Mouse (Mus musculus): Measurements from ENCODE around the gene Prdm2.

Prdm2 gene

DNA sequence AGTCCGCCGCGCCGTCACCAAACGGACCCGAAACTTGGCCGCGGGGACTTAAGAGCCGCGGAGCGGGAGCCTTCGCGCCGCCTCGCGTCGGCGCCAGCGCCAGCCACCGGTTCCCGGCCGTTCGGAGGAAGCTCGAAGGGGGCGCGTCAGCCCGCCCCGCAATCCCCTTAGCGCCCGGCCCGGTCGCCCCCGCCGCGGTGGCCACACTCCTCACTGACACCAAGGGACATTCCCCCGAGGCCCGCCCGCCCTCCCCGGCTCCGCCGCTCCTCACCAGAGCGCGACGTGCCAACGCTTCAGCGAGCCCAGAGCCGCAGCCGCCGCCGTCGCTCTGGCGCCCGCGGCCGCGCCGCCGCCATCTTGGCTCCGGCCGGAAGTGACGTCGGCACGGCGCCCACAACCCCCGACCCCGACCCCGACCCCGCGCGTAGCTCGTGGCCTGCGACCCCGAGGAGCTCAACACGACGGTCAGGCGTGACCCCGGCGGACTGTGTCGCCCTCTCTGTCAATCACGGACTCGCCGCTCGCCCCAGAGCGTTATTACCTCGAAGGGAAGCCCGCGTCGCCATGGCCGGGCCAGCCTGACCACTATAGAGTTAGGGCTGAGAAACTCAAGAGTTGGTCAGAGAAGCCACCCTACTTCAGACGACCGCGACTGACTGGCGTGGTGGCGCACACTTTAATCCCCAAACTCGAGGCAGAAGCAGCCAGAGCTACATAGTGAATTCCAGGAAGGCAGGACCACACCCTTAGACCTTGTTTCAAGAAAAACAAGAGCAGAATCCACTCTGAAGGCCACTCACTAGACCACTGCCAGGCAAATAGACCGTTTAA lies at the start of gene Prdm2:
Prdm2 (minus strand) TSS at position 655 of the 834 bp plus-strand sequence.
- peak; percentile 21 to 51 for DNase-seq (ENCODE audit: low spot score in 2 of 2)

DNA sequence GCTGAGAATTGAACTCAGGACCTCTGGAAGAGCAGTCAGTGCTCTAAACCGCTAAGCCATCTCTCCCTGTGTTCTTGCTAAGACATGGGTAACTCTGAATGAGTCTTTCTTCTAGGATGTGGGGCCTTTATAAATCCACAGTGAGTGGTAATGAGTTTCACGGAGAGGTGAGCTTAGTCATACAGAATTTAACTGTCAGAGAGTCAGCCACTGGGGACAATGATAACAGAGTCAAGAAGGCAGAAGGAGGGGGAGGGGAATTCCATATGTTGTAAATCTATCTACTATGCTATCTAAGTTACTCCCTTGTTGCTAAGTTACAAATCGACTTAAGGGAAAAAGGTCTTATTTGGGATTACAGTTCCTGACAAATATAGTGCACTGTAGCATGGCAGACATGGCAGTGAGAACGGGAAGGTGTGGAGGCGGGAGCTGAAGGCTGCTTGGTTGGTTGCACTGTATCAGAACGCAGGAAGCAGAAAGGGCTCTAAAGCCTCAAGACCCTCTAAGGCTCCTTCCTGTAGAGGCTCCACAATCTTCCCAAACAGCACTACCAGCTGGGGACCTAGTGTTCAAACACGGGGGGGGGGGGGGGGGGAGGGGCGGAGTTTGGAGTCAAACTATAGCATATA lies 47.0 kb upstream of the Prdm2 start:
- DNase-seq (ENCODE audit: low spot score in 2 of 2): no peak

DNA sequence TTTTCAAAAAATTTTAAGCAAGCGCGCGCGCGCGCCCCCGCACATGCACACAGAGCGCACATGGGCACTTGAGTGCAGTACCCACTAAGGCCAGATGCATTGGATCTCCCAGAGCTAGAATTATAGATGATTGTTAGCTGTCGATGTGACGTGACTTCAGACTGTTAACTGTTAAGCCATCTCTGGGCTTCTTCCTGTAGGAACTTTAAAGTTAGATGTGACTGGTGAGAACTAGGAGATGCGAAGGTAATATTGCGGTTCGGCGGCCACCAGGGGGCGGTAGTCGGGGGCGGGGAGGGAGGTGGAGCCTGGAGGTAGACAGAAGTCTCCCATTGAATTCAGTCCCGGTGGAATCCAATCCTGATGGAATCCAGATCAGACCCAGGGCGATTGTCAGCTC lies 45.7 kb upstream of the Prdm2 start:
- no peak for DNase-seq (ENCODE audit: low spot score in 2 of 2)

DNA sequence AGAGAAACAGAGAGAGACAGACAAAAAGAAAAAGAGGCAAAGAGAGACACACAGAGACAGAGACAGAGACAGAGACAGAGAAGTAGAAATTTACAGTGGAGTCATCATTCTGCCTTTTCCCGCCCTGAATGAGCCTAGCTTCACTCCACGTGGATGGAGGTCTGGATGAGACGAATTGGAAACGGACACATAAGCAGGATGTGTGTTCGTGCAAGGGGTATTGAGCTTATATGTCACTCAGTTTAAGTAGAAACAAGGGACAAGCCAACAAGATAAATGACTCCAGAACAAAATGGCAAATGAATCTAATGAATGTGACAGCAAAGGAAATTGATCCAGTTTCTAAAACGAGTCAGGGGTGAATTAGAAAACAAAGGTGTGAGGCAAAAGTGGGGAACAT lies 45.2 kb upstream of the Prdm2 start:
- DNase-seq (ENCODE audit: low spot score in 2 of 2): no peak

DNA sequence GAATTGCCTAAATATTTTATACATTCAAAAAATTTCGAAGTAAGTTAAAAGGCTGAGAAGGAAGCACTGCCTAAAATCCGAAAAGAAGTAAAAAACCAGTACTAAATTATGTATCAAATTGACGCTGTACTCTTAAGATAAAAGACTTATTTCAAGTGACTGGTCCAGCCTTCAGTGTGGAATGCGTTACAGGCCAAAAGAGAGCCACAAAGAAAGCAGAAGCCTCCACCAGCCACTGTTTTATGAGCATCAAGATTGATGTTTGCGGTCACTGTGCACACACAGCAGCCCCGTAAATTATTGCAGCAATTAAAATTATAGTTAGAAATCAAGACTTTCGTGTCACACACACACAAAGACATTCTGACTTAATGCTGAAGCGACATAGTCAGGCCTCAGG lies 42.7 kb upstream of the Prdm2 start:
- DNase-seq (ENCODE audit: low spot score in 2 of 2): no peak

DNA sequence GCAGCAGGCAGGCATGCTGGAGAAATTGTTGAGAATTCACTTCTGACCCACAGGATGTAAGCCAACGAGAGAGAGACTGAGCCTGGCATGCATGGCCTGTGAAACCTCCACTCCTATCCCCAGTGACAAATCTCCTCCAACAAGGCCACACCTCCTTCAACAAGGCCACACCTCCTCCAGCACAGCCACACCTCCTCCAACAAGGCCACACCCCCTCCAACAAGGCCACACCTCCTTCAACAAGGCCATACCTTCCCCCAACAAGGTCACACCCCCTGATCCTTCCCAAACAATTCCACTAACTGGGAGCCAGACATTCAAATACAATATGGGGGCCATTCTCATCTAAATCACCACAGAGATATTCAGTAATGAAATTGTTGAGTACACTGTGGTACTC lies 40.6 kb upstream of the Prdm2 start:
- no peak for DNase-seq (ENCODE audit: low spot score in 2 of 2)

DNA sequence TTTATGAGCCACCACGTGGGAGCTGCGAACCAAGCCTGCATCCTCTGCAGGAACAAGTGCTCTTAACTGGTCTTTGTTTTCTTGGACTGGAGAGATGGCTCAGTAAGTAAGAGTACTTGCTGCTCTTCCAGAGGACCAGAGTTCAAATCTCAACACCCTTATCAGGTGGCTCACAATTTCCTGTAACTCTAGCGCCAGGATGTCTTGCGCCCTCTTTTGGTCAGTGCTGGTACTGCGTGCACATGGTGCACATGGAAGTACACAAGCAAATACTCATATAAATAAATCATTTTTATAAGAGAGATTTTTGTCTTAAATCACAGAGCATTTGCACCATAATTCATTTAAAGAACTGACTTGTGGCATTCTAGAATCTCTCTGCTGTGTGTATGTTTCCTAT lies 35.3 kb upstream of the Prdm2 start:
- no peak for DNase-seq (ENCODE audit: low spot score in 2 of 2)

DNA sequence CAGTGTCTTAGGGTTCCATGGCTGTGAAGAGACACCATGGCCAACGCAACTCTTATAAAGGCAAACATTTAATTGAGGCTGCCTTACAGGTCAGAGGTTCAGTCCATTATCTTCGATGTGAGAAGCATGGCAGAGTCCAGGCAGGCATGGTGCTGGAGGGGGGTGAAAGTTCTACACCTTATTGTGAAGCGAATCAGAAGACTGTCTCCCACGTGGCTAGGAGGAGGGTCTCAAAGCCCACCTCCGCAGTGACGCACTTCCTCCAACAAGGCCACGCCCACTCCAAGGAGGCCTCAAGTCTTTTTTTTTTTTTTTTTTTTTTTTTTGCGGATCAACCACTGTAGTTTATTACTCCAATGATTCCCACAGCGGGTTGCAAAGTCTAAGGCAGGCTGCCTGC lies 28.5 kb upstream of the Prdm2 start:
- no peak for DNase-seq (ENCODE audit: low spot score in 2 of 2)

DNA sequence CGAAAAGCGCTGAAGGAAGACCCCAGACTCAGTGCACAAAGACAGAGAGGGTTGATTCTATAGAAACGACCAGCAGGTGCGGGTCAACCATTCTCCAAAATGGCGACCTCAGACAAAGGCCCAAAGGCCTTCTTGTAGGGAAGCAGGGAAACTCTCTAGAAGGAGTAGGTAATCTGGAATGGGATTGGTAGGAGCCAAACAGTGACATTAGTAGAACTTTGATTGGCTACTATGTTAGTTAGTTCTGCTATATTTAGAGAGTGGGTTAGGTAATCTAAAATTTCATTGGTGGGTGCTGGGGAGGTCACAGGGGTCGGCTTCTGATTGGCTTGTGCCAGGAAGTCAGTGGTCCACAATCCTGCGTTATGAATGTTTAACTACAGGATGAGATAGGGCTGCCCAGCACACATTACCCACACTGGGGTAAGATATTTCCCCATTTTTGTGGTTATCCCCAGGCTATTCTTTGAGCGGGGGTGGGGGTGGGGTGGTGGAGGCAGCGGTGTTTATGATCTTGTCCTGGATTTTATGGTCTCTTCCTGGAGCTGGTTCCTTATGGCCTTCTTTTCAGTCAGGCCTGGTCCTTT lies 26.9 kb upstream of the Prdm2 start:
- no peak for DNase-seq (ENCODE audit: low spot score in 2 of 2)

DNA sequence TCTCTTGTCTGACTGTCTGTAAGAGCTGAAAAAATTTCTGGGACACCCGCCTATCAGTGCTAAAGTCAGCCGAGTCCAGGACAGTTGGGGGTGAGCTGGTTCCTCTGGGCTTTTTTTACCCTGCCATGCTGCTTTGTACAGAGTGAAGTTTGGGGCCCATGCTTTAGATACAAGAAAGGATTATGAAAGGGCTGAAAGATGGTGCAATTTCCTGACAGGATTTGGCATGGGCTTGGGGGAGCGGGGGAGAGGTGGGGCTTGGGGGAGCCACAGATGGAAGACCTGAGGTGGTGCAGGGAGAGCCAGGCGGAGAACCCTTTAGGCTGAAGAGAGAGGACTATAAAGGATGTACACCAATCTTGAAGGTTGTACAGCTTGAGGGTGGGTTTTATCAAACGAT lies 26.3 kb upstream of the Prdm2 start:
- no peak for DNase-seq (ENCODE audit: low spot score in 2 of 2)

DNA sequence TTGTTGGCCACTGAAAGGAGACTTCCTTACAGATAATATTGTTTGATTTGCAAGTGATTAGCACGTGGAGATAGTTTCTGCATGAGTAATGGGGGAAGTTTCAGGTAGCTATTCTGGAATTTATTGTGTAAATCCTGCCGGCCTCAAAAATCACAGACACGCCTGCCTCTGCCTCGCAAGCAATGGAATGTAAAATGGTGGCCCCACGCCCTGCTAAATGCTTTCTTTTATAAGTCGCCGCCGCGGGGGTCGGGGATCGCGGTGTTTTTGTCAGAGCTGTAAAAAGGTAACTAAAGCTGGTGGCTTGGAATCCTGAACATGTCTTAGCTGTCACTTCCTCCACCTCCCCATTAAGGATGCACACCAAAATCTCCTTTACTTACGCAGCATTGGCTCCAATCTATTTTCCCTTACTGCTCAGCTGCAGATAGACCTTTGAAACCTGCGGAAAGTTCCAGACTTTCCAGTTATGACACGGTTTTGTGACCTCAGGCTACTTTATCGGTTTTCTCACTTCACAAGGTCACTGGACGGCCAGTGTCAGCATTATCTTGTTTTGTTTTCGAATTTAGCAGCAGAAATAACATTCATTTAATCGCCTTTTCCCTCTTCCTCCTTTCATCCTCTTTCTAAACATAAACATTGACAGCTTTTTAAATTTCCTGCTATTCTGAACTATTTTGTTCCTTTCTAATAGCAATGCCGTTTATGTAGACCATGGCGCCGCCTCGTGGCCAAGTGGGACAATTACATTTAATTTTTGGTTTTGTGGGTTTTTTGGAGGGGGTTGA lies 25.6 kb upstream of the Prdm2 start:
- DNase-seq (ENCODE audit: low spot score in 2 of 2): no peak

DNA sequence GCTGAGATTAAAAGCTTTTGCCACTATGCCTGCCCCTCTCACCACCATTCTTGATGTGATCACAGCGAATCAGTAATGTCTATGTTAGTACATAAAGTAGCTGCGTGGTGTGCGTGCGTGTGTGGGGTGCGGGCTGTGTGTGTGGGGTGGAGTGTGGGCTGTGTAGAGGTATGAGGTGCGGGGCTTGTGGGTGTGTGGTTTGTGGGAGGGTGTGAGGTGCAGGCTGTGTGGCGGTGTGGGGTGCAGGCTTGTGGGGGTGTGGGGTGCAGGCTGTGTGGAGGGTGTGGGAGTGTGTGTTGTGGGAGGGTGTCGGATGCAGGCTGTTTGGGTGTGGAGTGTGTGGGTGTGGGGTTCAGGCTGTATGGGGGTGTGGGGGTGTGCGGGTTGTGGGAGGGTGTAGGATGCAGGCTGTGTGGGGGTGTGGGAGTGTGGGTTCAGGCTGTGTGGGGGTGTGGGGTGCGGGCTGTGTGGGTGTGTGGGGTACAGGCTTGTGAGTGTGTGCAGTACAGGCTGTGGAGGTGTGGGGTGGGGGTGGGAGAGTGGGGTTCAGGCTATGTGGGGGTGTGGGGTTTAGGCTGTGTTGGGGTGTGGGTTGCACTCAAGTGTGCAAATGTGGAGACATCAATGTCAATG lies 19.1 kb upstream of the Prdm2 start:
- DNase-seq (ENCODE audit: low spot score in 2 of 2): no peak

DNA sequence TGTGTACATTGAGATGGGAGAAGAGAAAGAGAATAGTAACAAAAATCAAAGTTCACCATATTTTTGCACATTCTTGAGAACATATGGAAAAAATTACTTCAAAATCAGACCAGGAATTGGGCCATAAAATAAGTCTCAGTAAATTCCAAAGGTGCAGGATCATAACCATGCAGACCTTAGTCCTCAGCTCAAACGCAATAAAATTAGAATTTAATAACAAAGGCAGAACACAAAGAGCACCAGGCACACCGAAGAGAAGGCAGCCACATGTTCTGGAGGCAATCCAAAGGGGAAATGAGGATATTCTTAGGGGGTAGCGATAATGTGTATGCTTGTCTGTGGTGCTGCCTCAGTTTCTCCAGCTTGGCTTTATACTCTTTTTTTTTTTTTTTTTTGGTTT lies 18.3 kb upstream of the Prdm2 start:
- DNase-seq (ENCODE audit: low spot score in 2 of 2): no peak

DNA sequence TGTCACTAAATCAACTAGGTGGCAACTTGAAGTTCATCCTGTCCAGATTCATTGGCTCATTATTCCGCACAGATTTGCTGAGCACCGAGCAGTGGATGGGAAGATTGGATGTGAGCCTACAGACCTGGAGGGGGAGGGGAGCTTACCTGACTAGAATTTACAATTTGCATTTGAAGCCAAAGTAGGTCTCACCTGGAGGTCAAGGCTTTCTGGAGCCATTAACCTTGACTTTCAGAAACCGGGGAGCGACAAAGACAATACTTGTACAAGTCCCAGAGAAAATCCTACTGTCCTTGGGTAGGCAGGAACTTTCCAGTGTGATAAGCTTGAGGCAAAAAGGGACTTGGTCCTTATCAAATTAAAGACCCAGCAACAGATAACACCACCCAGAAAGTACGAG lies 15.2 kb upstream of the Prdm2 start:
- no peak for DNase-seq (ENCODE audit: low spot score in 2 of 2)

DNA sequence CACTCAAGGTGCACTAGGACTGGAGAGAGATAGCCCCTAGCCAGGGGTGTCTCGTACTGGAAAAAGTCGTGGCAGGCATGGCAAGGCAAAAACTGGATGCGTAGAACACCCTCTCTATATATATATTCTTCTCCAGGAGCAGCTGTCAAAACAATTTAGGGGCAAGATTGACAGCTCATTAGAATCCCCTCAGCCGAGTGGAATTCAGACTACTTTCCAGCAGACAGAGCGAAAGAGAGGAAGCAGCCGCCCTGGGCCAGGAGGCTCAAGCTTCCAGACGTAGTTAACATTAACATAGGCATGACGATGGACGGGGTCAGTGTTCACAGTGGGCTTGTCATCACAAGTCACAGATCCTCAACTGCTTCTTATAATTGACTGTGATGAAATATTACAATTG lies 13.1 kb upstream of the Prdm2 start:
- DNase-seq (ENCODE audit: low spot score in 2 of 2): no peak

DNA sequence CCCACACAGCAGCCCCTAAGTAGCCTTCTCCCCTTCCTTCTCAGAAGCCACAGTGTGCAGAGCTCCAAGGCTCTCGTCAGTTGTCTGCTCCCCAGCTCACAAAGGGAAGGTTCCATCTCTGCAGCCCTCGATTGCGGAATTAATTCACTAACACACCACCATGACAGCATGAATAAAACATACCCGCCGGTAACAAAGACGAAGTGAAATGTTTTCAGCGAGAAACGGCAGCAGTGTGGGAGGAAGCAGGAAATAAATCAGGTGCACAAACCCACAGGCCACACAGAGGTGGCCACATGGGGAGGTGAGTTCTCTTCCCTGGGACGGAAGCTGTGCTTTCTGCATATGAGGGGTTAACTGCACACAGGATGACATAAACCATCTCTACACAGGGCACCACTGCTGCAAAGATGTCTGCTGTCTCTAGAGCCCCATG lies 6.5 kb upstream of the Prdm2 start:
- DNase-seq (ENCODE audit: low spot score in 2 of 2): no peak

DNA sequence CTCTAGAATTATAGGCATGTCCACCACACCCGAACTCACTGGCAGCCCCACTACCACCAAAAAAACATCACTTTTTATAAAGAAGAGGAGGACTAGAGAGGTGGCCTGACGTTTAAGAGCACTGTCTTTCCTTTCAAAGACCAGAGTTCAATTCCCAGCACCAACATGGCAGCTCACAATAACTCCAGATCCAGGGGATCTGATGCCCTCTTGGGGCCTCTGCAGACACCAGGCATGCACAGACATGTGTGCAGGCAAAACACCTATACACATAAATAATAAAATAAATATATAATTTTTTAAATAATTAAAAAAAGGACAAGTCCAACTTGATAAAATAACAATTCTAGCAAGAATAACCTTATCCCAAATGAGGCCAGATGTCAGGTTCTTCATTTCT lies 6.1 kb upstream of the Prdm2 start:
- DNase-seq (ENCODE audit: low spot score in 2 of 2): no peak

DNA sequence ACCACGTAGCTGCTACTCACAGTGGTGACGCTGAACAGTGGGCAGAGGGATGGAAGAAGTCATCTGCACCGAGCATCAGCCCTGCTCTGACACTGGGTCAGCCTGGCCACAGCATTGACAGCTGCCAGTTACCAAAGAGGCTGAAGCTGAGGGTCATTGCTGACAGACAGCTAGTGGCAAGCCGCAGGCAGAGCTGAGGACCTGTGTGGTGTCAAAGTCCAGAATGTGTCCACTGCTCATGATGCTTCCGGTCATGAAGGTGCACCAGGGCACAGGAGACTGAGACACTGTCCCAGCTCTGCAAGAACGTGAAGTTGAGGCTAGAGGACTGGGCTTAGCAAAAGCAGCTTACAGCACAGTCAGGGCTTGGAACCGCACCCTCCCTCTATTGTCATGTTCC lies 4.4 kb upstream of the Prdm2 start:
- no peak for DNase-seq (ENCODE audit: low spot score in 2 of 2)

DNA sequence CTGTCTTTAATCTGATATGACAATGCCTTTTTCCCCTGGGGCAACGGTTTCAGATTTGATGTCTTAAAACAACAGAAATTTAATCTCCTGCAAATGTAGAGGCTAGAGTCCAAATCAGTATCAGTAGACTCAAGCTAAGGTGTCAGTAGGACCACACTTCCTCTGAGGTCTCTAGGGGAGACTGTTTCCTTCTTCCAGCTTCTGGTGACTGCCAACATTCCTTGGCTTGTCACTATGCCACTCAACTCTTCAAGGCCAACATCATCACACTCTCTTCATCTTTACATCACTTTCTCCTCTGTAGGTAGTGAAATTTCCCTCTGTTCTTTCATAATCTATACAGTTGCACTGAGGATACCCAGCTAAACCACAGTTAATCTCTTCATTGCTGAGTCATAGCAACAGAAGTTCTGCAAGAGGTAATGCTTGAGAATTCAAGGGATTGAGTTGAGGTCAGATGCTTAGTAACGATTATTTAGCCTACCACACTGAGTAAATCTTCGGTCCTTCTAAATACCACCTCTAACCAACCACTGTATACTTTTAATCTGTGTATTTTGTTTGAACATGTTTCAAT lies 1.5 kb upstream of the Prdm2 start:
- no peak for DNase-seq (ENCODE audit: low spot score in 2 of 2)

DNA sequence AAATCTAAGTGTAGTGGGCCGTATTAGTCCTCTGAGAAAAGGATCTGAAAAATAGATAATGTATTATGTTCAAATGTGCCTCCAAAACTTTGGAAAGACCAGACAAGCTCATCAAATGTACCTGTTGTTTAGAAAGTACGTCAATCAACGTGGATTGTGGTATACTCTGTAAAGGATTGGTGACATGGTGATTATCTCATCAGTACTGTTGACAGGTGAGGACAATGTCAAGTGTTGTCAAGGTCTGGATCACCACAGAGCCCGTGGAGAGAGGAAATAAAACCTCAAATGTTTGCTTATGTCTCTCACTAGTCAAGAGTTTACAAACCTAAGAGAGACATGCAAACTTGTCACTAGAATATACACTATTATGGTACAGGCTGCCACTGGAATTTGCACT lies 776 bp upstream of the Prdm2 start:
- no peak for DNase-seq (ENCODE audit: low spot score in 2 of 2)

DNA sequence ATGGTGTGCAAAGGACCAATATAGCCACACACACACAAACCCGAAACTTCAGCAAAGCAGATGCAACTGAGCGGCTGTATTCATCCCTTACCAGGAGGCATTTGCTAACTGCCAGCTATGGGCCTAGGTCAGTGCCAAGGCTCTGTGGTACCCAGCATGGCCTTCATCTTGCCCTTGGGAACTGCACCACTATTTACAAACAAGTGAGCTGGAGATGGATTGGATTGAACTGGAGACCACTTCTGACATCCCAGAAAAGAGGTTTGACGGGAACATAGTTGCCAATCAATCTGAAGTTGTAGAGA lies 332 bp upstream of the Prdm2 start:
- DNase-seq (ENCODE audit: low spot score in 2 of 2): no peak

All from right cerebral cortex, postnatal 36 days (tissue).